Mouse (Mus musculus) MEL (cell line): ENCODE results near the gene Mfsd7a. TPM values are rescaled to one million over a fixed set of nuclear protein-coding genes. Genes with fewer than 3 reads are reported as not detected.

ENCODE experiments used
- DNase-seq: peaks from one replicate; pipeline ENCODE4 v3.0.0; 2011; ENCODE audit warnings: low read depth, low spot score
- H3K27ac ChIP-seq: 2 replicates; pipeline ENCODE4 v1.5.1; 2012; ENCODE audit warnings: low read depth, mild to moderate bottlenecking, control low read depth, low read length, moderate library complexity; ENCODE audit not compliant: control insufficient read depth
- H3K27me3 ChIP-seq, 2 experiments: fragments of 150-350 bp in 1 of 2; sonication (generic) in 1 of 2; 2 replicates each; pipeline ENCODE4 v1.6.1; 2012; ENCODE audit warnings: low read length in 2 of 2, mild to moderate bottlenecking in 2 of 2, improper control_type of control experiment in 1 of 2, moderate library complexity in 1 of 2; ENCODE audit not compliant: insufficient read depth in 2 of 2, control insufficient read depth in 1 of 2
- H3K36me3 ChIP-seq, 2 experiments: 2 replicates each; pipeline ENCODE4 v1.6.1; 2012 to 2014; ENCODE audit warnings: low read length in 2 of 2, improper control_type of control experiment in 1 of 2, inconsistent platforms in 1 of 2, mild to moderate bottlenecking in 1 of 2; ENCODE audit not compliant: insufficient read depth in 2 of 2, control insufficient read depth in 1 of 2
- H3K4me1 ChIP-seq, 2 experiments: fragments of 150-350 bp in 1 of 2; sonication (generic) in 1 of 2; 2 replicates each; pipeline ENCODE4 v1.6.1; 2012; ENCODE audit warnings: low read length in 2 of 2, improper control_type of control experiment in 1 of 2, mild to moderate bottlenecking in 1 of 2; ENCODE audit not compliant: insufficient read depth in 2 of 2, control insufficient read depth in 1 of 2
- H3K4me3 ChIP-seq, 2 experiments: fragments of 150-350 bp in 1 of 2; sonication (generic) in 1 of 2; 2 replicates each; pipeline ENCODE4 v1.5.1; 2012; ENCODE audit warnings: low read depth in 2 of 2, low read length in 2 of 2, mild to moderate bottlenecking in 2 of 2, moderate library complexity in 2 of 2, control low read depth in 1 of 2, improper control_type of control experiment in 1 of 2; ENCODE audit not compliant: control insufficient read depth in 1 of 2, insufficient read depth in 1 of 2
- H3K79me2 ChIP-seq: 2 replicates; pipeline ENCODE4 v1.6.1; 2012; ENCODE audit warnings: mild to moderate bottlenecking, low read length, moderate library complexity; ENCODE audit not compliant: control insufficient read depth, poor library complexity, insufficient read depth
- H3K9ac ChIP-seq: 2 replicates; pipeline ENCODE4 v1.6.1; 2012; ENCODE audit warnings: low read depth, mild to moderate bottlenecking, control low read depth, low read length, moderate library complexity; ENCODE audit not compliant: control insufficient read depth, poor library complexity, severe bottlenecking
- H3K9me3 ChIP-seq: fragments of 150-350 bp; sonication (generic); replicated peaks from 2 replicates; pipeline ENCODE4 v1.6.1; 2012; ENCODE audit warnings: mild to moderate bottlenecking, low read length, improper control_type of control experiment, moderate library complexity; ENCODE audit not compliant: insufficient read depth
- BHLHE40 ChIP-seq: IDR thresholded peaks from 2 replicates; pipeline ENCODE4 v1.6.1; 2012; ENCODE audit warnings: low read depth, mild to moderate bottlenecking, inconsistent platforms, low read length, improper control_type of control experiment, borderline replicate concordance
- CHD1 ChIP-seq: IDR thresholded peaks from 2 replicates; pipeline ENCODE4 v1.6.1; 2012; ENCODE audit warnings: low read depth, mild to moderate bottlenecking, inconsistent platforms, low read length, improper control_type of control experiment
- CHD2 ChIP-seq: IDR thresholded peaks from 2 replicates; pipeline ENCODE4 v1.6.1; 2011; ENCODE audit warnings: low read length, improper control_type of control experiment
- E2F4 ChIP-seq: IDR thresholded peaks from 2 replicates; pipeline ENCODE4 v1.6.1; 2011; ENCODE audit warnings: low read depth, low read length, improper control_type of control experiment, borderline replicate concordance
- GABPA ChIP-seq: IDR thresholded peaks from 2 replicates; pipeline ENCODE4 v1.6.1; 2012; ENCODE audit warnings: low read depth, mild to moderate bottlenecking, inconsistent platforms, low read length, improper control_type of control experiment, moderate library complexity
- HCFC1 ChIP-seq: IDR thresholded peaks from 2 replicates; pipeline ENCODE4 v1.6.1; 2012; ENCODE audit warnings: low read depth, mild to moderate bottlenecking, inconsistent platforms, low read length, improper control_type of control experiment, moderate library complexity
- KAT2A ChIP-seq: conservative IDR thresholded peaks from 2 replicates; pipeline ENCODE4 v1.6.1; 2012; ENCODE audit warnings: low read depth, low read length, improper control_type of control experiment, inconsistent platforms
- MAFK ChIP-seq: IDR thresholded peaks from 2 replicates; pipeline ENCODE4 v1.6.1; 2011; ENCODE audit warnings: low read depth, mild to moderate bottlenecking, low read length, improper control_type of control experiment, borderline replicate concordance
- MAX ChIP-seq: IDR thresholded peaks from 2 replicates; pipeline ENCODE4 v1.6.1; 2011; ENCODE audit warnings: low read length, improper control_type of control experiment
- MAZ ChIP-seq: IDR thresholded peaks from 2 replicates; pipeline ENCODE4 v1.6.1; 2012; ENCODE audit warnings: low read depth, mild to moderate bottlenecking, inconsistent platforms, low read length, improper control_type of control experiment
- MXI1 ChIP-seq: IDR thresholded peaks from 2 replicates; pipeline ENCODE4 v1.6.1; 2011; ENCODE audit warnings: mild to moderate bottlenecking, low read depth, low read length, improper control_type of control experiment
- MYC ChIP-seq: IDR thresholded peaks from 2 replicates; pipeline ENCODE4 v1.6.1; 2011; ENCODE audit warnings: low read depth, mild to moderate bottlenecking, low read length, improper control_type of control experiment, moderate library complexity
- NELFE ChIP-seq: IDR thresholded peaks from 2 replicates; pipeline ENCODE4 v1.6.1; 2011; ENCODE audit warnings: low read depth, low read length, improper control_type of control experiment
- NRF1 ChIP-seq: IDR thresholded peaks from 2 replicates; pipeline ENCODE4 v1.6.1; 2014; ENCODE audit warnings: low read depth, mild to moderate bottlenecking, inconsistent platforms, low read length, improper control_type of control experiment, moderate library complexity; ENCODE audit not compliant: poor library complexity, insufficient read depth, severe bottlenecking
- POLR2A ChIP-seq, 2 experiments: IDR thresholded peaks; 2 replicates each; pipeline ENCODE4 v1.6.1; 2011 to 2012; ENCODE audit warnings: low read length in 2 of 2, mild to moderate bottlenecking in 2 of 2, control low read depth in 1 of 2, improper control_type of control experiment in 1 of 2, low read depth in 1 of 2, moderate library complexity in 1 of 2; ENCODE audit not compliant: control insufficient read depth in 1 of 2, insufficient read depth in 1 of 2, poor library complexity in 1 of 2
- POLR2AphosphoS2 ChIP-seq: IDR thresholded peaks from 2 replicates; pipeline ENCODE4 v1.6.1; 2011; ENCODE audit warnings: low read length, improper control_type of control experiment
- RAD21 ChIP-seq: IDR thresholded peaks from 2 replicates; pipeline ENCODE4 v1.6.1; 2011; ENCODE audit warnings: mild to moderate bottlenecking, low read depth, low read length, improper control_type of control experiment
- RCOR1 ChIP-seq: IDR thresholded peaks from 2 replicates; pipeline ENCODE4 v1.6.1; 2012; ENCODE audit warnings: low read depth, mild to moderate bottlenecking, inconsistent platforms, low read length, improper control_type of control experiment
- SIN3A ChIP-seq: IDR thresholded peaks from 2 replicates; pipeline ENCODE4 v1.6.1; 2012; ENCODE audit warnings: low read length, improper control_type of control experiment, inconsistent platforms
- SMC3 ChIP-seq: IDR thresholded peaks from 2 replicates; pipeline ENCODE4 v1.6.1; 2011; ENCODE audit warnings: low read depth, low read length, improper control_type of control experiment
- TBP ChIP-seq: IDR thresholded peaks from 2 replicates; pipeline ENCODE4 v1.8.0; 2011; ENCODE audit warnings: low read depth, low read length, improper control_type of control experiment
- TCF12 ChIP-seq: IDR thresholded peaks from 2 replicates; pipeline ENCODE4 v1.6.1; 2014; ENCODE audit warnings: low read depth, mild to moderate bottlenecking, inconsistent platforms, low read length, improper control_type of control experiment, moderate library complexity
- UBTF ChIP-seq: IDR thresholded peaks from 2 replicates; pipeline ENCODE4 v1.6.1; 2012; ENCODE audit warnings: low read depth, mild to moderate bottlenecking, inconsistent platforms, low read length, improper control_type of control experiment, moderate library complexity, borderline replicate concordance; ENCODE audit not compliant: insufficient read depth
- USF1 ChIP-seq: IDR thresholded peaks from 2 replicates; pipeline ENCODE4 v1.6.1; 2014; ENCODE audit warnings: low read depth, mild to moderate bottlenecking, inconsistent platforms, low read length, improper control_type of control experiment, moderate library complexity
- ZC3H11A ChIP-seq: IDR thresholded peaks from 2 replicates; pipeline ENCODE4 v1.6.1; 2012; ENCODE audit warnings: low read depth, mild to moderate bottlenecking, inconsistent platforms, low read length, improper control_type of control experiment
- ZKSCAN1 ChIP-seq: IDR thresholded peaks from 2 replicates; pipeline ENCODE4 v1.6.1; 2012; ENCODE audit warnings: low read depth, mild to moderate bottlenecking, inconsistent platforms, low read length, improper control_type of control experiment, moderate library complexity
- ZMIZ1 ChIP-seq: IDR thresholded peaks from 2 replicates; pipeline ENCODE4 v1.6.1; 2012; ENCODE audit warnings: low read depth, mild to moderate bottlenecking, inconsistent platforms, low read length, improper control_type of control experiment, moderate library complexity
- ZNF384 ChIP-seq: IDR thresholded peaks from 2 replicates; pipeline ENCODE4 v1.6.1; 2012; ENCODE audit warnings: low read depth, mild to moderate bottlenecking, inconsistent platforms, low read length, improper control_type of control experiment
- polyA plus RNA-seq, 2 experiments: library from polyadenylated mRNA; stranded (reverse) in 1 of 2; unstranded in 1 of 2; fragments of >175 nt in 1 of 2; fragments of >200 nt in 1 of 2; gene quantifications; 2 replicates each; pipeline versions ENCODE4 v1.2.1 to v1.2.4; 2012; ENCODE audit warnings: low replicate concordance in 2 of 2, low read depth in 1 of 2; ENCODE audit not compliant: insufficient read length in 2 of 2, insufficient read depth in 1 of 2, missing spikeins in 1 of 2
- total RNA-seq: library from RNA; depleted of rRNA; stranded (reverse); fragments of 300-350 nt; gene quantifications from 2 replicates; pipeline ENCODE4 v1.2.3, GENCODE M21; 2012

Gene Mfsd7a
- total and polyA plus RNA-seq, 3 experiments, result not detected

DNA sequence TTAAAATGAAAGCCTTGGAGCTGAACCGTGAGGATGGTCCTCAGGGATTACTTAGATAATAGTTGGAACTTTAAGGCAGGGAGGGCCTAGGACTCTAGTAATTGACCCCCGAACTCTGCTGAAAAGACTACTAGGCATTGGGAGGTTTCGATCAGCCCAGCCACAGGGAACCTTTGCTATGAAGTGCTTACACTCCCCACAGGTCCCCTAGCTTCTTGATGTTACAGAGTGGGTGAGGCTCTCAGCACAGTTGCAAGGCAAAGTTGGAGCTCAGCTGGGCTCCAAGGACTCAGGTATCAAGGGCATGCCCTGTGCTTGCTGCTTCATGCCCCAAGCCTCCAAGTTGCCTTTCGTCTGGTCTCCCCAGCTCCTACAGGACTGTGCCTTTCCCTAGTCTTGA, 13.8 kb upstream of the Mfsd7a start:
- TF ChIP-seq POLR2AphosphoS2, result no peak
- TF ChIP-seq BHLHE40, result no peak
- no peak for TF ChIP-seq MXI1
- TF ChIP-seq ZKSCAN1, result no peak
- no peak for TF ChIP-seq UBTF
- TF ChIP-seq SIN3A, result no peak
- no peak for TF ChIP-seq NELFE
- TF ChIP-seq POLR2A (IDR thresholded peaks at IDR 0.05; ENCODE audit: control insufficient read depth in 1 of 2, insufficient read depth in 1 of 2, low read depth in 1 of 2, low read length in 2 of 2, poor library complexity in 1 of 2), result no peak
- TF ChIP-seq ZNF384, result no peak
- TF ChIP-seq TCF12, result no peak
- TF ChIP-seq TBP, result no peak
- no peak for TF ChIP-seq KAT2A
- no peak for TF ChIP-seq GABPA

DNA sequence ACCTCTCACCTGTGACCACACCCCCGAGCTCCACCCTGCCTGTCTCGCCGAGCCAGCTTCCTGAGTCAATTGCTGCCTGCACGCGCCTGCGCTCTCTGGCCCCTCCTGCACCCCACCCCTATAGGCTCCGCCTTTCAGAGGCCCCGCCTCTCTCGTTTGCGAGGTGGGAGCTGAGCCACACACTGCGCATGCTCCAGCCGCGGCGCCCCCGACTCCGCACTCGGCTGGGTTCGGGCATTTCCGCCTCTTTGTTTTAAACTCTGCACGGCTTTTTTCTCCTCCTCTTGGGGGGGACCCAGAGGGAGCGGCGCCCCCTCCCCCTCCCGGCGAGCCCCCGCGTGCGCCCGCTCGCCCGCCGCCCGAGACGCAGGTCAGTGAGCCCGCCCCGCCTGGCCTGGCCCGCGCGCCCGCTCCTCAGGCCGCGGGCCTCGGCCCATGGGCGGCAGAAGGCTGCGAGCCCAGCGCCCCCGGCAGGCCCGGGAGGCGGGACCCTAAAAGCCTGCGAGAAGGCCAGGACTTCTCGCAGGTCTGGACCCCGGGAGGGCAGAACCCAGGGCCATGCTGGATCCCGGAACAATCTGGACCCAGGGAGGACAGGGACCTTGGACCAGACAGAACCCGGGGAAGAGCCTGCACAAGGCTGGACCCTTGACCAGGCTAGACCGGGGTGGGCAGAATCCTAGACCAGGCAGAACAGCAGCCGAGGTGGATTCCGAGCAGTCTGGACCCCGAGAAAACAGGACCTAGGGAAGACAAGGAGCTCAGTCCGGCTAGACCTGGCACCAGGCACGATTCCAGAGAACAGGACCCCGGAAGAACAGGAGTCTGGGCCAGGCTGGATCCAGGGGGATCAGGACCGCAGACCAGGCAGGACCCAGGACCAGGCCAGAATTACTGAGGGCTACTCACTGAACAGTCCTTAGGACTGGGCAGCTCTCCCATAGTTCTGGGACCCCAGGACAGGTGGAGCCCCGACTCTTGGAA, 12.7 kb upstream of the Mfsd7a start, which contains the start of gene Pcgf3:
Gene Pcgf3, plus strand, starts transcription at position 151 of the 984 bp plus-strand sequence.
- H3K27ac ChIP-seq, result peak within 1 kb of the TSS; percentile 34; the same call in 1 of the 2 replicates
- H3K79me2 ChIP-seq, result peaks cover 37% of the 10 kb centered on the region
- peaks cover 26 to 39% of the 10 kb centered on the region in 2 experiments for H3K4me1 ChIP-seq
- TF ChIP-seq CHD2 (no peak), RAD21 (no peak), NRF1 (peak; percentile 98), MAX (no peak; the same call in 1 of the 2 replicates), MAFK (no peak), RCOR1 (no peak), GABPA (no peak), CHD1 (no peak; the same call in 1 of the 2 replicates), POLR2A (IDR thresholded peaks at IDR 0.05; ENCODE audit: control insufficient read depth in 1 of 2, insufficient read depth in 1 of 2, low read depth in 1 of 2, low read length in 2 of 2, poor library complexity in 1 of 2) (peak; percentile 72 to 73; a peak in 2 of 4 replicates), ZC3H11A (no peak), SMC3 (no peak), MXI1 (peak; percentile 32; the same call in 1 of the 2 replicates), ZMIZ1 (no peak), ZNF384 (no peak), HCFC1 (peak; percentile 53), USF1 (no peak), UBTF (no peak), E2F4 (no peak), BHLHE40 (no peak), MAZ (0 out of 2 replicates have a peak, but pooled peaks have one; percentile 29), MYC (no peak)

More for the DNA sequence above, 13.8 kb upstream of the Mfsd7a start:
- H3K4me3 ChIP-seq, result peak overlapping the region; percentile 98 to 99
- H3K79me2 ChIP-seq, result peaks cover 46% of the 10 kb centered on the region
- no peaks in the 10 kb centered on the region for H3K9me3 ChIP-seq
- H3K36me3 ChIP-seq, result peaks cover 2 to 49% of the 10 kb centered on the region in 2 experiments; a peak in 2 of 4 replicates
- peaks cover 34 to 43% of the 10 kb centered on the region in 2 experiments for H3K4me1 ChIP-seq
- no peaks in the 10 kb centered on the region for H3K27me3 ChIP-seq
- peak; percentile 25 for DNase-seq
- H3K27ac ChIP-seq, result no peak overlapping the region
- peak overlapping the region; percentile 99 for H3K9ac ChIP-seq

More for the DNA sequence above, 12.7 kb upstream of the Mfsd7a start, which contains the start of gene Pcgf3:
- Histone ChIP-seq H3K9me3 (no peaks in the 10 kb centered on the region), H3K9ac (peak within 1 kb of the TSS; percentile 99), H3K36me3 (peaks cover 0 to 41% of the 10 kb centered on the region in 2 experiments; a peak in 2 of 4 replicates), H3K4me3 (peak within 1 kb of the TSS; percentile 98 to 99), H3K27me3 (no peaks in the 10 kb centered on the region)
- peak; percentile 96 for DNase-seq
